Mouse (Mus musculus) embryonic facial prominence, embryonic 12.5 days (tissue): ENCODE results near the gene Kcnh3. TPM values are rescaled to one million over a fixed set of nuclear protein-coding genes. Genes with fewer than 3 reads are reported as not detected.
"Not testable (repeated sequence)": the region's sequence is repeated elsewhere in the genome, so short reads cannot be mapped to it uniquely, and the experiment has no call there.

Experiments used
- ATAC-seq: fragments of 200-750 bp; cut with Nextera tagmentation; 2 replicates; pipeline ENCODE4 v1.8.0; 2017; ENCODE audit not compliant: insufficient number of reproducible peaks, insufficient read depth, low FRiP score, low TSS enrichment
- H3K27ac ChIP-seq: fragments of 300-500 bp; sonication (generic); 2 replicates; pipeline ENCODE4 v1.5.1; 2016; ENCODE audit warnings: mild to moderate bottlenecking
- H3K27me3 ChIP-seq: fragments of 300-500 bp; sonication (generic); 2 replicates; pipeline ENCODE4 v1.6.1; 2016; ENCODE audit warnings: mild to moderate bottlenecking, moderate library complexity
- H3K36me3 ChIP-seq: fragments of 300-500 bp; sonication (generic); 2 replicates; pipeline ENCODE4 v1.6.1; 2016; ENCODE audit warnings: mild to moderate bottlenecking
- H3K4me1 ChIP-seq: fragments of 300-500 bp; sonication (generic); 2 replicates; pipeline ENCODE4 v1.6.1; 2016
- H3K4me2 ChIP-seq: fragments of 300-500 bp; sonication (generic); replicated peaks from 2 replicates; pipeline ENCODE4 v1.6.1; 2016; ENCODE audit warnings: mild to moderate bottlenecking, moderate library complexity
- H3K4me3 ChIP-seq: fragments of 300-500 bp; sonication (generic); 2 replicates; pipeline ENCODE4 v1.5.1; 2016; ENCODE audit warnings: mild to moderate bottlenecking
- H3K9ac ChIP-seq: fragments of 300-500 bp; sonication (generic); 2 replicates; pipeline ENCODE4 v1.6.1; 2016; ENCODE audit warnings: mild to moderate bottlenecking, moderate library complexity
- H3K9me3 ChIP-seq: fragments of 300-500 bp; sonication (generic); 2 replicates; pipeline ENCODE4 v1.6.1; 2016; ENCODE audit warnings: mild to moderate bottlenecking, moderate library complexity
- WGBS: fragments of 180-500 bp; shearing (Covaris S2); methylation state at CpG from one replicate; pipeline ENCODE4 v1.1.7; 2016; 5-methylcytosine and 5-hydroxymethylcytosine counted together
- polyA plus RNA-seq: library from polyadenylated mRNA; unstranded; fragments of >200 nt; fragmentation: Nextera tagmentation; extraction: Ambion mirVana; gene quantifications from 2 replicates; pipeline ENCODE4 v1.2.1, GENCODE M21; 2016

Gene Kcnh3
- polyA plus RNA-seq, 1 experiment from 2014 or later: 0.81 TPM

GRCm38 (mm10) chr15:99242045-99242444 is 17.4 kb downstream of the Kcnh3 start:
- WGBS: 91% methylated on average over 10 of the region's 10 CpGs
- Histone ChIP-seq H3K27me3 (no peaks in the 10 kb centered on the region), H3K4me1 (peaks cover 5% of the 10 kb centered on the region; the same call in 1 of the 2 replicates), H3K4me3 (no peak overlapping the region), H3K36me3 (peaks cover 56% of the 10 kb centered on the region), H3K4me2 (no peak overlapping the region), H3K27ac (no peak overlapping the region), H3K9me3 (no peaks in the 10 kb centered on the region), H3K9ac (no peak overlapping the region)
- ATAC-seq: no peak; the same call in 1 of the 2 replicates

GRCm38 (mm10) chr15:99246736-99247135 is 22.1 kb downstream of the Kcnh3 start:
- not testable (repeated sequence) for H3K27ac ChIP-seq, H3K4me3 ChIP-seq, H3K4me1 ChIP-seq, H3K4me2 ChIP-seq, H3K27me3 ChIP-seq, H3K9ac ChIP-seq, ATAC-seq, H3K9me3 ChIP-seq
- H3K36me3 ChIP-seq: peaks cover 72% of the 10 kb centered on the region
- WGBS: 86% methylated on average over 6 of the region's 6 CpGs

GRCm38 (mm10) chr15:99248972-99249371 is 24.3 kb downstream of the Kcnh3 start:
- Histone ChIP-seq H3K27me3 (no peaks in the 10 kb centered on the region), H3K4me2 (no peak overlapping the region), H3K36me3 (peaks cover 54% of the 10 kb centered on the region), H3K27ac (no peak overlapping the region), H3K9me3 (no peaks in the 10 kb centered on the region), H3K4me3 (no peak overlapping the region), H3K9ac (no peak overlapping the region), H3K4me1 (0 out of 2 replicates have a peak, but pooled peaks cover 4% of the 10 kb centered on the region)
- ATAC-seq: no peak
- 82% methylated on average over 9 of the region's 9 CpGs for WGBS

DNA sequence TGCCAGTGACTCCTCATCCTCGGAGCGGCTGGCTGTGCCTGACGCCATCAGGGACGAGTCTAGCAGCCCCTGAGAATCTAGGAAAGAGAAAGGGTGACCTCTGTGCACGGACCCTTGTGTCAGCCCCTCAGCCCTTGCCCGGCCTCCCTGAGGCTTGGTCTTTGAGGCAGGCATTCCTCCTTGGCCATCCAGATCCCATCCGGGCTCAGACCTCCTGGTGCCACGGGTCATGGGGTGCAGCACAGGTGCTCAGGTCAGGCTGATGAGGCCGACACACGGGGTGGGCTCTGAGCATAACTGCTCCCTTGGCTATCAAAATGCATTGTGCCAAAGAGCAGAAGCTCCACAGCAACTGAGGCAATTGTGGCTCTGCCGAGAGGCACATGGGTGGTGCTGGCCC is 25.3 kb downstream of the Kcnh3 start:
- Histone ChIP-seq H3K4me3 (no peak overlapping the region), H3K36me3 (peaks cover 44% of the 10 kb centered on the region), H3K27ac (no peak overlapping the region), H3K4me1 (0 out of 2 replicates have a peak, but pooled peaks cover 4% of the 10 kb centered on the region), H3K9ac (no peak overlapping the region), H3K9me3 (no peaks in the 10 kb centered on the region), H3K27me3 (no peaks in the 10 kb centered on the region), H3K4me2 (no peak overlapping the region)
- WGBS: 92% methylated on average over 11 of the region's 11 CpGs
- ATAC-seq: no peak

GRCm38 (mm10) chr15:99251111-99251510 is 26.4 kb downstream of the Kcnh3 start:
- Histone ChIP-seq H3K27ac (peak overlapping the region; percentile 54; the same call in 1 of the 2 replicates), H3K9ac (peak overlapping the region; percentile 53), H3K36me3 (peaks cover 35% of the 10 kb centered on the region), H3K4me3 (peak overlapping the region; percentile 65), H3K4me2 (peak overlapping the region; percentile 63)
- H3K27me3 ChIP-seq, H3K9me3 ChIP-seq, ATAC-seq, H3K4me1 ChIP-seq: not testable (repeated sequence)
- under 1% methylated on average over 14 of the region's 15 CpGs for WGBS

- peaks cover 28% of the 10 kb centered on the region for H3K36me3 ChIP-seq
- peak within 1 kb of the TSS; percentile 65 for H3K4me3 ChIP-seq
- peak within 1 kb of the TSS; percentile 93 for H3K27ac ChIP-seq
- H3K27me3 ChIP-seq: no peaks in the 10 kb centered on the region
- WGBS: under 1% methylated on average over 52 of the region's 52 CpGs
- H3K9me3 ChIP-seq: no peaks in the 10 kb centered on the region
- H3K4me1 ChIP-seq: 0 out of 2 replicates have a peak, but pooled peaks cover 4% of the 10 kb centered on the region
- ATAC-seq: peak; percentile 89
- peak within 1 kb of the TSS; percentile 68 for H3K4me2 ChIP-seq
- peak within 1 kb of the TSS; percentile 66 for H3K9ac ChIP-seq
These were observed 27.1 kb downstream of the Kcnh3 start, which contains the start of gene Mcrs1 for GRCm38 (mm10) chr15:99251626-99252380. Gene Mcrs1 (minus strand): TSS chr15:99251961.

GRCm38 (mm10) chr15:99252381-99253174 is 27.9 kb downstream of the Kcnh3 start:
- Histone ChIP-seq H3K27ac (peak overlapping the region; percentile 93), H3K9ac (peak overlapping the region; percentile 53), H3K27me3 (no peaks in the 10 kb centered on the region), H3K4me3 (peak overlapping the region; percentile 65), H3K4me1 (peaks cover 7% of the 10 kb centered on the region; the same call in 1 of the 2 replicates), H3K4me2 (peak overlapping the region; percentile 68), H3K9me3 (no peaks in the 10 kb centered on the region), H3K36me3 (peaks cover 21% of the 10 kb centered on the region)
- ATAC-seq: 0 out of 2 replicates have a peak, but pooled peaks have one; percentile 6
- 4% methylated on average over 22 of the region's 22 CpGs for WGBS

DNA sequence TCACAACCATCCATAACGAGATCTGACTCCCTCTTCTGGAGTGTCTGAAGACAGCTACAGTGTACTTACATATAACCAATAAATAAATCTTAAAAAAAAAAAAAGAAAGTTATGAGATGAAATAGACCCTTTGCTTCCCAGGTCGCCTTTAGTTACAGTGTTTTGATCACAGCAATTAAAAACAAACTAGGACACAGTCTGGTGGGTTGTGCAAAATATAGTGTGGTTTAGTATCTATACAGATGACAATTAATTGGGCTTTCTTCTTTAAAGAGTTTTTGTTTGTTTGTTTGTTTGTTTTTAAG is 28.5 kb downstream of the Kcnh3 start:
- WGBS: 51% methylated on average over 2 of the region's 2 CpGs
- not testable (repeated sequence) for H3K9me3 ChIP-seq, H3K4me1 ChIP-seq, H3K27me3 ChIP-seq, H3K4me3 ChIP-seq, H3K9ac ChIP-seq, ATAC-seq, H3K27ac ChIP-seq
- Histone ChIP-seq H3K36me3 (peaks cover 15% of the 10 kb centered on the region), H3K4me2 (peak overlapping the region; percentile 68)

- no peaks in the 10 kb centered on the region for H3K27me3 ChIP-seq
- H3K9ac ChIP-seq: no peak overlapping the region
- no peak overlapping the region for H3K4me3 ChIP-seq
- H3K4me1 ChIP-seq: peaks cover 7% of the 10 kb centered on the region; the same call in 1 of the 2 replicates
- no peak overlapping the region for H3K4me2 ChIP-seq
- WGBS: 91% methylated on average over 6 of the region's 6 CpGs
- no peaks in the 10 kb centered on the region for H3K9me3 ChIP-seq
- ATAC-seq: no peak
- peaks cover 9% of the 10 kb centered on the region for H3K36me3 ChIP-seq
- H3K27ac ChIP-seq: no peak overlapping the region
These were observed 29.1 kb downstream of the Kcnh3 start for GRCm38 (mm10) chr15:99253772-99254171.

GRCm38 (mm10) chr15:99254477-99255005 is 29.9 kb downstream of the Kcnh3 start:
- WGBS: 79% methylated on average over 2 of the region's 2 CpGs
- H3K4me1 ChIP-seq: peaks cover 7% of the 10 kb centered on the region; the same call in 1 of the 2 replicates
- no peak overlapping the region for H3K4me3 ChIP-seq
- H3K36me3 ChIP-seq: peaks cover 2% of the 10 kb centered on the region; the same call in 1 of the 2 replicates
- no peaks in the 10 kb centered on the region for H3K27me3 ChIP-seq
- ATAC-seq: no peak
- H3K9ac ChIP-seq: no peak overlapping the region
- no peak overlapping the region for H3K4me2 ChIP-seq
- H3K9me3 ChIP-seq: no peaks in the 10 kb centered on the region
- H3K27ac ChIP-seq: no peak overlapping the region

GRCm38 (mm10) chr15:99255241-99255749 is 30.6 kb downstream of the Kcnh3 start:
- H3K4me3 ChIP-seq: no peak overlapping the region
- no peak overlapping the region for H3K9ac ChIP-seq
- no peak for ATAC-seq
- peaks cover 7% of the 10 kb centered on the region; the same call in 1 of the 2 replicates for H3K4me1 ChIP-seq
- no peaks in the 10 kb centered on the region for H3K36me3 ChIP-seq
- no peak overlapping the region for H3K27ac ChIP-seq
- H3K9me3 ChIP-seq: no peaks in the 10 kb centered on the region
- H3K4me2 ChIP-seq: no peak overlapping the region
- H3K27me3 ChIP-seq: no peaks in the 10 kb centered on the region
- 89% methylated on average over 6 of the region's 6 CpGs for WGBS
